Mouse (Mus musculus) bone marrow macrophage, adult 2 months (primary cell): Measurements from ENCODE around the gene Raph1.

Source experiments
- CTCF ChIP-seq: IDR thresholded peaks from 2 replicates; pipeline ENCODE4 v1.5.1; 2012; ENCODE audit warnings: low read depth, mild to moderate bottlenecking, low read length, moderate library complexity
- POLR2A ChIP-seq: IDR thresholded peaks from 2 replicates; pipeline ENCODE4 v1.6.1; 2012; ENCODE audit warnings: mild to moderate bottlenecking, low read depth, low read length, borderline replicate concordance

DNA sequence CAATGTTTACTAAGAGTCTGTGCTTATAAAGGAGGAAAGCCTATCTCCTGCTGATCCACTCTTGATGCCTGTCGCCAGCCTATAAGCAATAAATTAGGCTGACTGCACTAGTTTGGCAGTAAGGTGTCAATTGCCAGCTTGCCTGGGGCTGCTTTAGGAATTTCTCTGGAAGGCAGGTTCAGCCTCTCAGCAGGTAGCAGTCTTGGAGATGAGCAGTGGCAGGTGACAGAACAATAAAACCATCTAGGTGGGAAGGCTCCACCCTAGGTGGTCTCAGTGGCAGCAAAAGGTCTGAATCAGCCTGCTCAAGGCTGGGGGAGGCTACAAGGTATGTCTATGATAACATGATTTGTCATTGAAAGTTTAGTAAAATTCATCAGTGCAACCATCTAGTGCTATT is 134.4 kb downstream of the Raph1 start:
- TF ChIP-seq POLR2A: no peak
- TF ChIP-seq CTCF: no peak
